Mouse (Mus musculus) kidney, adult 2 months (tissue): ENCODE data around the gene Atg13. TPM values are rescaled to one million over a fixed set of nuclear protein-coding genes. Genes with fewer than 3 reads are reported as not detected.

Experiments used
- DNase-seq: peaks from one replicate; pipeline ENCODE4 v3.0.0; 2021
- H3K27ac ChIP-seq: fragments of 200-500 bp; 2 replicates; pipeline ENCODE4 v1.5.1; 2012; ENCODE audit warnings: low read depth, low read length, control low read depth, inconsistent platforms; ENCODE audit not compliant: insufficient read depth
- H3K27me3 ChIP-seq: fragments of 200-500 bp; replicated peaks from 2 replicates; pipeline ENCODE4 v1.6.1; 2012; ENCODE audit warnings: mild to moderate bottlenecking, moderate library complexity, low read length, inconsistent platforms; ENCODE audit not compliant: control insufficient read depth, insufficient read depth
- H3K36me3 ChIP-seq: fragments of 200-500 bp; 2 replicates; pipeline ENCODE4 v1.6.1; 2012; ENCODE audit warnings: mild to moderate bottlenecking, moderate library complexity, low read length, inconsistent platforms; ENCODE audit not compliant: control insufficient read depth, insufficient read depth
- H3K4me1 ChIP-seq: fragments of 200-500 bp; 2 replicates; pipeline ENCODE4 v1.6.1; 2011; ENCODE audit warnings: low read length; ENCODE audit not compliant: control insufficient read depth, insufficient read depth
- H3K4me3 ChIP-seq: fragments of 200-500 bp; 2 replicates; pipeline ENCODE4 v1.5.1; 2011; ENCODE audit warnings: mild to moderate bottlenecking, low read depth, low read length, control low read depth; ENCODE audit not compliant: insufficient read depth
- CTCF ChIP-seq: fragments of 200-500 bp; conservative IDR thresholded peaks from 2 replicates; pipeline ENCODE4 v1.5.1; 2011; ENCODE audit warnings: low read depth, mild to moderate bottlenecking, control low read depth, low read length, moderate library complexity, mixed read lengths; ENCODE audit not compliant: insufficient read depth, insufficient read length
- POLR2A ChIP-seq: fragments of 200-500 bp; IDR thresholded peaks from one replicate; pipeline ENCODE4 v1.6.1; 2011; ENCODE audit warnings: low read depth, low read length, control low read depth
- WGBS: fragments of 180-500 bp; shearing (Covaris S2); methylation state at CpG from one replicate; pipeline ENCODE4 v1.1.7; 2018; 5-methylcytosine and 5-hydroxymethylcytosine counted together
- polyA plus RNA-seq: library from polyadenylated mRNA; depleted of rRNA; stranded (reverse); fragments of >200 nt; gene quantifications from 2 replicates; pipeline ENCODE4 v1.2.3, GENCODE M21; 2012

Atg13 gene
- polyA plus RNA-seq, 1 experiment, result 32.5 TPM

- H3K4me1 ChIP-seq, result no peaks in the 10 kb centered on the region
- no peak overlapping the region for H3K27ac ChIP-seq
- no peak overlapping the region for H3K4me3 ChIP-seq
- H3K27me3 ChIP-seq, result no peaks in the 10 kb centered on the region
- TF ChIP-seq POLR2A (no peak), CTCF (no peak)
- WGBS, result 81% methylated on average over 10 of the region's 10 CpGs
- H3K36me3 ChIP-seq, result no peaks in the 10 kb centered on the region; the same call in 1 of the 2 replicates
- no peak for DNase-seq
Observed at GRCm38 (mm10) chr2:91695436-91696224, 14.7 kb downstream of the Atg13 start.

GRCm38 (mm10) chr2:91689452-91689851, 20.9 kb downstream of the Atg13 start:
- Histone ChIP-seq H3K36me3 (peaks cover 3% of the 10 kb centered on the region; the same call in 1 of the 2 replicates), H3K4me1 (no peaks in the 10 kb centered on the region; the same call in 1 of the 2 replicates), H3K27me3 (no peaks in the 10 kb centered on the region), H3K27ac (no peak overlapping the region), H3K4me3 (no peak overlapping the region)
- WGBS, result 70% methylated on average over 7 of the region's 7 CpGs
- TF ChIP-seq CTCF, result no peak
- TF ChIP-seq POLR2A, result no peak
- peak; percentile 28 for DNase-seq

- WGBS, result 83% methylated on average over 8 of the region's 8 CpGs
- H3K4me1 ChIP-seq, result no peaks in the 10 kb centered on the region; the same call in 1 of the 2 replicates
- H3K36me3 ChIP-seq, result peaks cover 7% of the 10 kb centered on the region
- H3K4me3 ChIP-seq, result no peak overlapping the region
- DNase-seq, result no peak
- H3K27me3 ChIP-seq, result no peaks in the 10 kb centered on the region
- no peak for TF ChIP-seq POLR2A
- TF ChIP-seq CTCF, result no peak
- H3K27ac ChIP-seq, result no peak overlapping the region
Observed at GRCm38 (mm10) chr2:91683919-91684318, 26.5 kb downstream of the Atg13 start.

- H3K27ac ChIP-seq, result no peak overlapping the region
- WGBS, result 55% methylated on average over 4 of the region's 4 CpGs
Observed at GRCm38 (mm10) chr2:91682850-91683249, 27.5 kb downstream of the Atg13 start.

GRCm38 (mm10) chr2:91676961-91677360, 33.4 kb downstream of the Atg13 start:
- Histone ChIP-seq H3K36me3 (peaks cover 10% of the 10 kb centered on the region), H3K27ac (no peak overlapping the region), H3K27me3 (no peaks in the 10 kb centered on the region), H3K4me3 (no peak overlapping the region), H3K4me1 (no peaks in the 10 kb centered on the region; the same call in 1 of the 2 replicates)
- no peak for TF ChIP-seq POLR2A
- no peak for TF ChIP-seq CTCF
- no peak for DNase-seq

More at GRCm38 (mm10) chr2:91682850-91683249, 27.5 kb downstream of the Atg13 start:
- peak; percentile 51 for DNase-seq
- no peaks in the 10 kb centered on the region; the same call in 1 of the 2 replicates for H3K4me1 ChIP-seq
- H3K4me3 ChIP-seq, result no peak overlapping the region
- peak; percentile 39; the same call in 1 of the 2 replicates for TF ChIP-seq CTCF
- TF ChIP-seq POLR2A, result no peak
- H3K27me3 ChIP-seq, result no peaks in the 10 kb centered on the region
- peaks cover 7% of the 10 kb centered on the region for H3K36me3 ChIP-seq

- no peak overlapping the region for H3K4me3 ChIP-seq
- no peak overlapping the region for H3K27ac ChIP-seq
- WGBS, result 66% methylated on average over 2 of the region's 2 CpGs
- no peaks in the 10 kb centered on the region for H3K27me3 ChIP-seq
- TF ChIP-seq CTCF (no peak), POLR2A (no peak)
- H3K4me1 ChIP-seq, result no peaks in the 10 kb centered on the region; the same call in 1 of the 2 replicates
- DNase-seq, result no peak
- H3K36me3 ChIP-seq, result peaks cover 8% of the 10 kb centered on the region
Observed at GRCm38 (mm10) chr2:91676420-91676819, 34.0 kb downstream of the Atg13 start.

- peaks cover 8% of the 10 kb centered on the region for H3K36me3 ChIP-seq
- DNase-seq, result no peak
- 88% methylated on average over 5 of the region's 5 CpGs for WGBS
- H3K4me3 ChIP-seq, result no peak overlapping the region
- no peaks in the 10 kb centered on the region for H3K27me3 ChIP-seq
- H3K4me1 ChIP-seq, result no peaks in the 10 kb centered on the region; the same call in 1 of the 2 replicates
- no peak for TF ChIP-seq CTCF
- no peak for TF ChIP-seq POLR2A
- no peak overlapping the region for H3K27ac ChIP-seq
Observed at GRCm38 (mm10) chr2:91674895-91675294, 35.5 kb downstream of the Atg13 start.
